Mouse (Mus musculus): ENCODE measurements at regions not wholly inside any gene's neighbourhood (a gene's known extent, or its start where the extent isn't known, plus 50 kb on each side); places are given as distances from the start of the nearest gene placed in this dataset.

DNA sequence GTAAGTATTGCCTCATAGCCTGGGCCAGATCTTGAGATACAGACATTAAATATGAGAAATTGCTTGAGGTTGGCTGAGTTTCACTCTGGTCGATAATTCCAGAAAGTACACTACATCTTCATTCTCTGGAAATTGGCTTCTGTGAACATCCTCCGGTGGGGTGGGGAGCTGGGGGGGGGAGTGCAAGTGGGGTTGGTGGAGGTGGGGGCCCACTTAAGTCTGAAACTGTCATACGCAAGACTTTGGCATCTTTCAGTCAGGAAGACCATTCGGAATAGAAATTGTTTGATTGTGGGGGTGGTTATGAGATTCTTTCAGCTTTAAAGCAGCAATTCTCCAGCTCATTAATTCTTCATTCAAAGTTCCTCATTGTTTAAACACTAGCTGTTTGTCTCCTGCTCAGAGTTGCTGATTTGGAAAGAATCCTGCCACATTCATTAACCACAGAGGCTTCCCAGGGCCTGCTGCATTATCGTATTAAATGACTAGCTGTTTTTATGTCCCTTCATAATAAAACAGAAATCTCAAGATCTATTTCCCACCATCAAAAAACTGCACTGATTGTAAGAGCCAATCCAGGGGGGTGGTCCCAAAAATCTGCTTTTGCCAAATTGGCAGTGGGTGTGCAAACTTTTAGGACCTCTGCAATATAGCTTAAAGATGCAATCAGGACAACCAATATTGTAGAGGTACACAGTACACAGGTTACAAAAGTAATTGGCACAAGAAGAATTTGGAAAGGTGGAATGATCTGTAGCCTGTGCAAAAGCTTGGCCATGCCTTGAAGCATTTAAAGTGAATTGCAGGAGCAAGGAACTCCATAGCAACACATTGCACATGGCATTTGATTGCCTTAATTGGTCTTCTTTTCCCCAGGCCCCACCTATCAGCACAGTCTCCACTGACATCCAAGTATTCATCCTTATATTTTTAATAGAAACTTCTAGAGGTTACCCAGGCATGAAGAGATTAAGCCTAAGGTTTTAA is 532.2 kb downstream of the Epm2a start:
- H3K36me3 ChIP-seq (ENCODE audit: insufficient read depth, low read length): no peaks in the 10 kb centered on the region
- peak overlapping the region; percentile 11; the same call in 1 of the 2 replicates for H3K27ac ChIP-seq
- no peaks in the 10 kb centered on the region for H3K9me3 ChIP-seq (ENCODE audit: low read length)
- no peak for TF ChIP-seq CTCF (IDR thresholded peaks at IDR 0.05; ENCODE audit: low read depth)
- H3K4me3 ChIP-seq (ENCODE audit: low read length): no peak overlapping the region
- ATAC-seq: peak; percentile 82
- peak; percentile 49 for DNase-seq (ENCODE audit: low spot score)
- no peaks in the 10 kb centered on the region for H3K27me3 ChIP-seq (ENCODE audit: insufficient read depth, low read length)
- no peak overlapping the region for H3K4me2 ChIP-seq (ENCODE audit: low read depth, low read length)
- H3K9ac ChIP-seq (replicated peaks; ENCODE audit: low read length): no peak overlapping the region
- WGBS: 28% methylated on average over 5 of the region's 5 CpGs
- H3K4me1 ChIP-seq (ENCODE audit: insufficient read depth, low read length): no peaks in the 10 kb centered on the region

- DNase-seq (ENCODE audit: low spot score) (no peak), ATAC-seq (no peak)
- 0 out of 2 replicates have a peak, but pooled peaks cover 3% of the 10 kb centered on the region for H3K4me1 ChIP-seq (ENCODE audit: insufficient read depth, low read length)
Measured at GRCm38 (mm10) chr10:11886237-11886636, 543.0 kb downstream of the Epm2a start.

GRCm38 (mm10) chr10:11888953-11889352 is 545.7 kb downstream of the Epm2a start:
- no peaks in the 10 kb centered on the region for H3K27me3 ChIP-seq (ENCODE audit: insufficient read depth, low read length)
- 0 out of 2 replicates have a peak, but pooled peaks have one; percentile 43 for ATAC-seq
- WGBS: 37% methylated on average over 2 of the region's 2 CpGs
- no peak overlapping the region for H3K4me2 ChIP-seq (ENCODE audit: low read depth, low read length)
- no peak overlapping the region for H3K9ac ChIP-seq (replicated peaks; ENCODE audit: low read length)
- no peak for TF ChIP-seq CTCF (IDR thresholded peaks at IDR 0.05; ENCODE audit: low read depth)
- H3K9me3 ChIP-seq (ENCODE audit: low read length): no peaks in the 10 kb centered on the region
- no peak overlapping the region for H3K27ac ChIP-seq
- H3K36me3 ChIP-seq (ENCODE audit: insufficient read depth, low read length): no peaks in the 10 kb centered on the region
- H3K4me3 ChIP-seq (ENCODE audit: low read length): no peak overlapping the region
- no peaks in the 10 kb centered on the region for H3K4me1 ChIP-seq (ENCODE audit: insufficient read depth, low read length)
- DNase-seq (ENCODE audit: low spot score): peak; percentile 7

More at GRCm38 (mm10) chr10:11886237-11886636, 543.0 kb downstream of the Epm2a start:
- Histone ChIP-seq H3K27me3 (ENCODE audit: insufficient read depth, low read length) (no peaks in the 10 kb centered on the region), H3K27ac (no peak overlapping the region), H3K9ac (replicated peaks; ENCODE audit: low read length) (no peak overlapping the region), H3K36me3 (ENCODE audit: insufficient read depth, low read length) (no peaks in the 10 kb centered on the region), H3K9me3 (ENCODE audit: low read length) (no peaks in the 10 kb centered on the region), H3K4me2 (ENCODE audit: low read depth, low read length) (no peak overlapping the region), H3K4me3 (ENCODE audit: low read length) (no peak overlapping the region)
- no peak for TF ChIP-seq CTCF (IDR thresholded peaks at IDR 0.05; ENCODE audit: low read depth)
- 88% methylated on average over 4 of the region's 4 CpGs for WGBS

- no peak overlapping the region for H3K27ac ChIP-seq
- DNase-seq (ENCODE audit: low spot score) (no peak), ATAC-seq (no peak)
- no peaks in the 10 kb centered on the region for H3K36me3 ChIP-seq (ENCODE audit: insufficient read depth, low read length)
- H3K27me3 ChIP-seq (ENCODE audit: insufficient read depth, low read length): no peaks in the 10 kb centered on the region
- no peak overlapping the region for H3K4me3 ChIP-seq (ENCODE audit: low read length)
- no peaks in the 10 kb centered on the region for H3K4me1 ChIP-seq (ENCODE audit: insufficient read depth, low read length)
- no peak overlapping the region for H3K4me2 ChIP-seq (ENCODE audit: low read depth, low read length)
- H3K9me3 ChIP-seq (ENCODE audit: low read length): no peaks in the 10 kb centered on the region
- 94% methylated on average over 3 of the region's 3 CpGs for WGBS
- H3K9ac ChIP-seq (replicated peaks; ENCODE audit: low read length): no peak overlapping the region
- no peak for TF ChIP-seq CTCF (IDR thresholded peaks at IDR 0.05; ENCODE audit: low read depth)
Measured at GRCm38 (mm10) chr10:11922132-11922531, 578.9 kb downstream of the Epm2a start.

DNA sequence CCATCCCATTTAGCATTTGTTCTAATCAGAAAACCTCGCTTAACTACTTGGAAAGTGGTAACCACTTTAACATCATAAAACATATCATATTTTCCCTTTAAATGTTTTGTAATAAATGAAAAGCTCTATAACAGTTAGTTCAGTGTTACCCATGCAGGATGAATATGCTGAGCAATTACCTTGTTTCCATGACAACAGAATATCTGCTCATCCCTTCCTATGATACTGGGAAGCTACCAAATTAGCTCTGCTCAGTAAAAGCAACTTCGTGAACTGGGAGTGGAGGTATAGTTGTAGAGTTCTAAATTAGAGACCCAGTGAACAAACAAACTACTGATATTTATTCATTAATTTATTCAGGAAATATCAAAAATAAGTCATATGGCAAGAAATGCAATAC is 595.0 kb downstream of the Epm2a start:
- Histone ChIP-seq H3K9ac (replicated peaks; ENCODE audit: low read length) (no peak overlapping the region), H3K4me3 (ENCODE audit: low read length) (no peak overlapping the region), H3K4me2 (ENCODE audit: low read depth, low read length) (no peak overlapping the region), H3K27ac (no peak overlapping the region), H3K9me3 (ENCODE audit: low read length) (no peaks in the 10 kb centered on the region), H3K36me3 (ENCODE audit: insufficient read depth, low read length) (no peaks in the 10 kb centered on the region), H3K4me1 (ENCODE audit: insufficient read depth, low read length) (no peaks in the 10 kb centered on the region), H3K27me3 (ENCODE audit: insufficient read depth, low read length) (no peaks in the 10 kb centered on the region)
- 69% methylated on average over 2 of the region's 2 CpGs for WGBS
- no peak for ATAC-seq
- peak; percentile 51 for DNase-seq (ENCODE audit: low spot score)
- no peak for TF ChIP-seq CTCF (IDR thresholded peaks at IDR 0.05; ENCODE audit: low read depth)

- Histone ChIP-seq H3K4me3 (ENCODE audit: low read length) (no peak overlapping the region), H3K4me2 (ENCODE audit: low read depth, low read length) (no peak overlapping the region), H3K36me3 (ENCODE audit: insufficient read depth, low read length) (no peaks in the 10 kb centered on the region), H3K4me1 (ENCODE audit: insufficient read depth, low read length) (no peaks in the 10 kb centered on the region), H3K9ac (replicated peaks; ENCODE audit: low read length) (no peak overlapping the region), H3K27ac (no peak overlapping the region), H3K9me3 (ENCODE audit: low read length) (no peaks in the 10 kb centered on the region), H3K27me3 (ENCODE audit: insufficient read depth, low read length) (no peaks in the 10 kb centered on the region)
- ATAC-seq (no peak), DNase-seq (ENCODE audit: low spot score) (no peak)
- no peak for TF ChIP-seq CTCF (IDR thresholded peaks at IDR 0.05; ENCODE audit: low read depth)
- WGBS: 87% methylated on average over 2 of the region's 2 CpGs
Measured at GRCm38 (mm10) chr10:11942772-11943171, 599.6 kb downstream of the Epm2a start.

All from hindbrain, postnatal 0 days (tissue).